ENCODE assay signal across 8 mouse cellular contexts in genomic region chr4:137912768-137913305, GRCm38 (mm10). TPM values are rescaled to one million over a fixed set of nuclear protein-coding genes. Genes with fewer than 3 reads are reported as not detected.
DNase-seq lines count a peak whose midpoint lies in the region; ATAC-seq and TF ChIP-seq lines count a peak whose summit lies in the region.

No protein-coding gene starts in this region.

- intact Hi-C loops in gastrocnemius, adult 2 months (cut with DNase I), result loop anchor here (5.0 kb wide), 1 partner anchor 34 kb away; no protein-coding TSS in a partner anchor

- peak overlapping the region; percentile 88 for H3K4me2 ChIP-seq in heart, embryonic 11.5 days
- peak overlapping the region; percentile 97 for H3K4me2 ChIP-seq in kidney, embryonic 16.5 days (replicated peaks; ENCODE audit: low read depth, low read length)
- peak overlapping the region; percentile 83 for H3K4me2 ChIP-seq in midbrain, postnatal 0 days (ENCODE audit: low read depth, low read length, poor library complexity, severe bottlenecking)

- peaks cover 36% of the 10 kb centered on the region for H3K4me1 ChIP-seq in heart, embryonic 11.5 days (ENCODE audit: control insufficient read depth, insufficient read depth, low read length)
- H3K4me1 ChIP-seq in kidney, embryonic 16.5 days (ENCODE audit: insufficient read depth, low read length), result peaks cover 28% of the 10 kb centered on the region
- H3K4me1 ChIP-seq in midbrain, postnatal 0 days (ENCODE audit: insufficient read depth, low read length), result peaks cover 6% of the 10 kb centered on the region; the same call in 1 of the 2 replicates

- H3K9me3 ChIP-seq in heart, embryonic 11.5 days (replicated peaks; ENCODE audit: control insufficient read depth, low read length), result no peaks in the 10 kb centered on the region
- no peaks in the 10 kb centered on the region for H3K9me3 ChIP-seq in kidney, embryonic 16.5 days (ENCODE audit: low read length)
- no peaks in the 10 kb centered on the region for H3K9me3 ChIP-seq in midbrain, postnatal 0 days (ENCODE audit: low read length)

- peak overlapping the region; percentile 78 for H3K27ac ChIP-seq in gastrocnemius, adult 2 months
- peak overlapping the region; percentile 32; the same call in 1 of the 2 replicates for H3K27ac ChIP-seq in heart, embryonic 11.5 days (ENCODE audit: low read depth, low read length)
- H3K27ac ChIP-seq in kidney, embryonic 16.5 days (ENCODE audit: low read length), result 0 out of 2 replicates have a peak overlapping the region, but pooled peaks have one; percentile 33
- H3K27ac ChIP-seq in midbrain, postnatal 0 days (ENCODE audit: low read depth, low read length), result no peak overlapping the region

- DNase-seq in gastrocnemius, adult 2 months, result no peak
- no peak for DNase-seq in gastrocnemius, adult 8-10 months (ENCODE audit: low spot score in 2 of 2)
- peak; percentile 58 for DNase-seq in midbrain, postnatal 0 days (ENCODE audit: low spot score)
- DNase-seq in cerebellum, postnatal 14 days, result no peak
- DNase-seq in cerebellum, adult 18-20 months, result no peak
- no peak for DNase-seq in thymus, postnatal 14 days

- peak overlapping the region; percentile 71 for H3K9ac ChIP-seq in heart, embryonic 11.5 days (ENCODE audit: low read depth, low read length)
- peak overlapping the region; percentile 71 for H3K9ac ChIP-seq in kidney, embryonic 16.5 days (replicated peaks; ENCODE audit: low read length)
- H3K9ac ChIP-seq in midbrain, postnatal 0 days (replicated peaks; ENCODE audit: low read length, poor library complexity, severe bottlenecking), result peak overlapping the region; percentile 73

- 60% methylated on average over 12 of the region's 13 CpGs for WGBS in heart, embryonic 11.5 days (ENCODE audit: insufficient replicate concordance)
- WGBS in kidney, embryonic 16.5 days, result 44% methylated on average over 12 of the region's 13 CpGs
- WGBS in midbrain, postnatal 0 days, result 51% methylated on average over 13 of the region's 13 CpGs

- ATAC-seq in heart, embryonic 11.5 days (replicated peaks; ENCODE audit: insufficient number of reproducible peaks, low FRiP score, low TSS enrichment), result no peak
- no peak for ATAC-seq in kidney, embryonic 16.5 days (ENCODE audit: low FRiP score, low TSS enrichment)
- no peak for ATAC-seq in midbrain, postnatal 0 days (ENCODE audit: low FRiP score)

- no peaks in the 10 kb centered on the region for H3K27me3 ChIP-seq in heart, embryonic 11.5 days (ENCODE audit: control insufficient read depth, insufficient read depth, low read length)
- no peaks in the 10 kb centered on the region for H3K27me3 ChIP-seq in kidney, embryonic 16.5 days (ENCODE audit: insufficient read depth, low read length)
- no peaks in the 10 kb centered on the region for H3K27me3 ChIP-seq in midbrain, postnatal 0 days (ENCODE audit: insufficient read depth, low read length)

- H3K4me3 ChIP-seq in gastrocnemius, adult 2 months, result peak overlapping the region; percentile 79
- peak overlapping the region; percentile 44 for H3K4me3 ChIP-seq in heart, embryonic 11.5 days (ENCODE audit: low read depth, low read length)
- peak overlapping the region; percentile 51 for H3K4me3 ChIP-seq in kidney, embryonic 16.5 days (ENCODE audit: low read length)
- H3K4me3 ChIP-seq in midbrain, postnatal 0 days (ENCODE audit: low read depth, low read length), result peak overlapping the region; percentile 51

- no peaks in the 10 kb centered on the region for H3K36me3 ChIP-seq in heart, embryonic 11.5 days (ENCODE audit: control insufficient read depth, insufficient read depth, low read length)
- no peaks in the 10 kb centered on the region for H3K36me3 ChIP-seq in kidney, embryonic 16.5 days (ENCODE audit: insufficient read depth, low read length)
- H3K36me3 ChIP-seq in midbrain, postnatal 0 days (ENCODE audit: insufficient read depth, low read length), result no peaks in the 10 kb centered on the region

- no peak for TF ChIP-seq CTCF in gastrocnemius, adult 2 months (IDR thresholded peaks at IDR 0.05)
- no peak for TF ChIP-seq CTCF in midbrain, postnatal 0 days (IDR thresholded peaks at IDR 0.05)

RNA-seq across cellular contexts. Expression of gene Ece1, which starts 50.8 kb away (rescaled TPM):
- total RNA-seq in gastrocnemius, adult 2 months (2021), result 100 to 1,000 TPM in 1 of 2 experiments, 10 to 100 TPM in 1; 61.6 to 103 TPM
- total RNA-seq in gastrocnemius, adult 8-10 months (2022), result 10 to 100 TPM; 48.8 to 97.1 (median 69.4) TPM
- 129 and 157 TPM in 2 replicates for polyA plus RNA-seq in heart, embryonic 11.5 days (2014; fragmentation: Nextera tagmentation; extraction: Ambion mirVana)
- 55.5 and 72.3 TPM in 2 replicates for polyA plus RNA-seq in kidney, embryonic 16.5 days (2015; fragmentation: Nextera tagmentation; extraction: Ambion mirVana)
- 36.3 and 51.9 TPM in 2 replicates for total RNA-seq in midbrain, postnatal 0 days (2014; rRNA removed)
- polyA plus RNA-seq in midbrain, postnatal 0 days (2015; fragmentation: Nextera tagmentation; extraction: Ambion mirVana), result 23.2 and 23.7 TPM in 2 replicates
